Mouse (Mus musculus) E14TG2a.4 (cell line): ENCODE data around the gene Alb.

Source experiments
- H3K27me3 ChIP-seq: 2 replicates; pipeline ENCODE4 v1.6.1; 2014; ENCODE audit warnings: low read length, control low read depth; ENCODE audit not compliant: insufficient read depth
- H3K36me3 ChIP-seq: 2 replicates; pipeline ENCODE4 v1.6.1; 2014; ENCODE audit warnings: low read length, control low read depth; ENCODE audit not compliant: insufficient read depth
- H3K4me1 ChIP-seq: replicated peaks from 2 replicates; pipeline ENCODE4 v1.6.1; 2014; ENCODE audit warnings: low read depth, low read length, control low read depth
- H3K4me3 ChIP-seq: replicated peaks from 2 replicates; pipeline ENCODE4 v1.5.1; 2014; ENCODE audit warnings: mild to moderate bottlenecking, low read length
- H3K9me3 ChIP-seq: 2 replicates; pipeline ENCODE4 v1.6.1; 2014; ENCODE audit warnings: low read length, control low read depth
- CTCF ChIP-seq: conservative IDR thresholded peaks from 2 replicates; pipeline ENCODE4 v1.5.1; 2014; ENCODE audit warnings: low read length
- NANOG ChIP-seq: IDR thresholded peaks from 2 replicates; pipeline ENCODE4 v1.6.1; 2014; ENCODE audit warnings: borderline replicate concordance, low read length, mixed read lengths
- POU5F1 ChIP-seq: IDR thresholded peaks from 2 replicates; pipeline ENCODE4 v1.6.1; 2014; ENCODE audit warnings: low read length, borderline replicate concordance

Gene Alb

GRCm38 (mm10) chr5:90460619-90461018 is at the start of gene Alb:
Gene Alb, plus strand, starts transcription at chr5:90460897.
- TF ChIP-seq POU5F1 (no peak), NANOG (no peak), CTCF (no peak)
- Histone ChIP-seq H3K4me3 (no peak within 1 kb of the TSS), H3K27me3 (no peaks in the 10 kb centered on the region), H3K36me3 (no peaks in the 10 kb centered on the region), H3K4me1 (no peaks in the 10 kb centered on the region), H3K9me3 (no peaks in the 10 kb centered on the region)

GRCm38 (mm10) chr5:90414142-90414924 is 46.4 kb upstream of the Alb start:
- H3K27me3 ChIP-seq: no peaks in the 10 kb centered on the region
- H3K4me1 ChIP-seq: no peaks in the 10 kb centered on the region
- TF ChIP-seq POU5F1 (no peak), CTCF (no peak), NANOG (no peak)
- H3K9me3 ChIP-seq: no peaks in the 10 kb centered on the region
- no peak overlapping the region for H3K4me3 ChIP-seq
- no peaks in the 10 kb centered on the region for H3K36me3 ChIP-seq

GRCm38 (mm10) chr5:90414925-90415295 is 45.8 kb upstream of the Alb start:
- no peaks in the 10 kb centered on the region for H3K9me3 ChIP-seq
- H3K36me3 ChIP-seq: no peaks in the 10 kb centered on the region
- H3K4me1 ChIP-seq: no peaks in the 10 kb centered on the region
- no peaks in the 10 kb centered on the region for H3K27me3 ChIP-seq
- H3K4me3 ChIP-seq: no peak overlapping the region
- TF ChIP-seq CTCF (no peak), POU5F1 (no peak)

GRCm38 (mm10) chr5:90424625-90425024 is 36.1 kb upstream of the Alb start:
- H3K4me3 ChIP-seq: no peak overlapping the region
- H3K4me1 ChIP-seq: no peaks in the 10 kb centered on the region
- H3K27me3 ChIP-seq: no peaks in the 10 kb centered on the region
- no peak for TF ChIP-seq NANOG
- TF ChIP-seq CTCF: no peak
- TF ChIP-seq POU5F1: no peak
- no peaks in the 10 kb centered on the region for H3K36me3 ChIP-seq
- no peaks in the 10 kb centered on the region for H3K9me3 ChIP-seq

- no peaks in the 10 kb centered on the region for H3K27me3 ChIP-seq
- H3K4me3 ChIP-seq: no peak overlapping the region
- H3K36me3 ChIP-seq: no peaks in the 10 kb centered on the region
- no peak for TF ChIP-seq POU5F1
- no peak for TF ChIP-seq CTCF
- no peak for TF ChIP-seq NANOG
- no peaks in the 10 kb centered on the region for H3K4me1 ChIP-seq
- H3K9me3 ChIP-seq: no peaks in the 10 kb centered on the region
Measured at GRCm38 (mm10) chr5:90425191-90425590, 35.5 kb upstream of the Alb start.

- Histone ChIP-seq H3K4me1 (no peaks in the 10 kb centered on the region), H3K36me3 (no peaks in the 10 kb centered on the region), H3K27me3 (no peaks in the 10 kb centered on the region), H3K9me3 (no peaks in the 10 kb centered on the region), H3K4me3 (no peak overlapping the region)
- no peak for TF ChIP-seq NANOG
- TF ChIP-seq CTCF: no peak
Measured at GRCm38 (mm10) chr5:90431053-90431452, 29.6 kb upstream of the Alb start.

GRCm38 (mm10) chr5:90439157-90439556 is 21.5 kb upstream of the Alb start:
- Histone ChIP-seq H3K4me1 (no peaks in the 10 kb centered on the region), H3K9me3 (no peaks in the 10 kb centered on the region), H3K36me3 (no peaks in the 10 kb centered on the region), H3K27me3 (no peaks in the 10 kb centered on the region), H3K4me3 (no peak overlapping the region)
- TF ChIP-seq NANOG: no peak

- H3K4me3 ChIP-seq: no peak overlapping the region
- no peaks in the 10 kb centered on the region for H3K9me3 ChIP-seq
- H3K27me3 ChIP-seq: no peaks in the 10 kb centered on the region
- TF ChIP-seq POU5F1 (no peak), CTCF (no peak), NANOG (no peak)
- no peaks in the 10 kb centered on the region for H3K4me1 ChIP-seq
- no peaks in the 10 kb centered on the region for H3K36me3 ChIP-seq
Measured at GRCm38 (mm10) chr5:90447577-90447976, 13.1 kb upstream of the Alb start.

- TF ChIP-seq NANOG: no peak
- TF ChIP-seq POU5F1: no peak
- TF ChIP-seq CTCF: no peak
- Histone ChIP-seq H3K9me3 (no peaks in the 10 kb centered on the region), H3K27me3 (no peaks in the 10 kb centered on the region), H3K4me1 (no peaks in the 10 kb centered on the region), H3K36me3 (no peaks in the 10 kb centered on the region), H3K4me3 (no peak overlapping the region)
Measured at GRCm38 (mm10) chr5:90449961-90450360, 10.7 kb upstream of the Alb start.

- Histone ChIP-seq H3K27me3 (no peaks in the 10 kb centered on the region), H3K36me3 (no peaks in the 10 kb centered on the region), H3K4me1 (no peaks in the 10 kb centered on the region), H3K4me3 (no peak overlapping the region), H3K9me3 (no peaks in the 10 kb centered on the region)
- TF ChIP-seq CTCF (no peak), NANOG (no peak), POU5F1 (no peak)
Measured at GRCm38 (mm10) chr5:90452711-90453110, 8.0 kb upstream of the Alb start.
